Mouse (Mus musculus): Measurements from ENCODE around the gene Ccr5. TPM values are rescaled to one million over a fixed set of nuclear protein-coding genes. Genes with fewer than 3 reads are reported as not detected.

Gene Ccr5
- total RNA-seq (2012; rRNA removed) (1.0 and 1.2 TPM in 2 replicates), total RNA-seq (2014; rRNA removed) (0.54 and 0.86 TPM in 2 replicates), polyA plus RNA-seq (2012; ENCODE audit: insufficient read length, low read depth) (1.8 and 2.1 TPM in 2 replicates)

GRCm38 (mm10) chr9:124121387-124122184 is at the start of gene Ccr5:
TSS of gene Ccr5 (plus strand) at chr9:124121543.
- DNase-seq (ENCODE audit: extremely low read depth): peak; percentile 54
- H3K9ac ChIP-seq (ENCODE audit: insufficient read depth, low read depth): peak within 1 kb of the TSS; percentile 69
- H3K27ac ChIP-seq (ENCODE audit: insufficient read depth, low read depth): no peak within 1 kb of the TSS
- no peaks in the 10 kb centered on the region for H3K9me3 ChIP-seq (replicated peaks; ENCODE audit: low read length)
- no peaks in the 10 kb centered on the region for H3K36me3 ChIP-seq (replicated peaks in 1 of 2; ENCODE audit: control insufficient read depth in 1 of 2, insufficient read depth in 1 of 2, low read length in 1 of 2)
- in situ Hi-C loops (cut with MboI; ENCODE audit: low pct_ligation_motif_present, low pct_unique_long_range_greater_than_20kb, low sequenced_read_pairs) (no loop called here), dilution Hi-C loops (cut with MboI; ENCODE audit: extremely low pct_ligation_motif_present, extremely low pct_unique_long_range_greater_than_20kb, low sequenced_read_pairs) (no loop called here)
- H3K4me1 ChIP-seq (ENCODE audit: control insufficient read depth in 1 of 2, insufficient read depth in 2 of 2): peaks cover 0 to 30% of the 10 kb centered on the region in 2 experiments; a peak in 2 of 4 replicates
- H3K27me3 ChIP-seq (replicated peaks): no peaks in the 10 kb centered on the region
- no peaks in the 10 kb centered on the region for H3K79me2 ChIP-seq (replicated peaks; ENCODE audit: control insufficient read depth, extremely low read depth, insufficient read depth, poor library complexity, severe bottlenecking)
- H3K4me3 ChIP-seq (replicated peaks in 1 of 3; ENCODE audit: low read depth in 2 of 3, low read length in 2 of 3, poor library complexity in 1 of 3): no peak within 1 kb of the TSS
- H3K4me2 ChIP-seq (ENCODE audit: insufficient read depth, low read depth, poor library complexity, severe bottlenecking): peak within 1 kb of the TSS; percentile 50
- 0 out of 2 replicates have a peak, but pooled peaks have one; percentile 42 for TF ChIP-seq MXI1 (IDR thresholded peaks at IDR 0.05; ENCODE audit: low read depth, low read length)
- no peak for TF ChIP-seq POLR2AphosphoS2 (IDR thresholded peaks at IDR 0.05; ENCODE audit: low read depth, low read length)
- no peak for TF ChIP-seq HCFC1 (IDR thresholded peaks at IDR 0.05; ENCODE audit: low read depth, low read length)
- no peak for TF ChIP-seq E2F4 (IDR thresholded peaks at IDR 0.05; ENCODE audit: insufficient replicate concordance, low read depth, low read length)
- TF ChIP-seq NELFE (IDR thresholded peaks at IDR 0.05; ENCODE audit: low read depth, low read length): no peak
- TF ChIP-seq PAX5 (IDR thresholded peaks at IDR 0.05; ENCODE audit: low read length): no peak
- TF ChIP-seq RCOR1 (conservative IDR thresholded peaks at IDR 0.05; ENCODE audit: low read depth, low read length): no peak
- TF ChIP-seq BHLHE40 (IDR thresholded peaks at IDR 0.05; ENCODE audit: low read depth, low read length): peak; percentile 75
- TF ChIP-seq MYC (IDR thresholded peaks at IDR 0.05; ENCODE audit: low read depth, low read length): no peak
- no peak for TF ChIP-seq GABPA (IDR thresholded peaks at IDR 0.05; ENCODE audit: insufficient replicate concordance, low read depth, low read length)
- 0 out of 2 replicates have a peak, but pooled peaks have one; percentile 43 for TF ChIP-seq MEF2A (IDR thresholded peaks at IDR 0.05; ENCODE audit: borderline replicate concordance, low read depth, low read length)
- peak; percentile 37; the same call in 1 of the 2 replicates for TF ChIP-seq ETS1 (conservative IDR thresholded peaks at IDR 0.05; ENCODE audit: low read depth, low read length)
- TF ChIP-seq UBTF (IDR thresholded peaks at IDR 0.05; ENCODE audit: low read depth, low read length): no peak
- peak; percentile 74; the same call in 1 of the 2 replicates for TF ChIP-seq EP300 (IDR thresholded peaks at IDR 0.05; ENCODE audit: low read length)
- no peak for TF ChIP-seq CHD1 (IDR thresholded peaks at IDR 0.05; ENCODE audit: low read depth, low read length)
- peak; percentile 48; the same call in 1 of the 2 replicates for TF ChIP-seq IRF4 (IDR thresholded peaks at IDR 0.05; ENCODE audit: low read depth, low read length)
- TF ChIP-seq USF2 (conservative IDR thresholded peaks at IDR 0.05; ENCODE audit: low read depth, low read length): no peak
- TF ChIP-seq TBP (conservative IDR thresholded peaks at IDR 0.05; ENCODE audit: low read depth, low read length): no peak
- TF ChIP-seq JUND (conservative IDR thresholded peaks at IDR 0.05; ENCODE audit: low read depth, low read length): peak; percentile 53; the same call in 1 of the 2 replicates
- TF ChIP-seq SMC3 (IDR thresholded peaks at IDR 0.05; ENCODE audit: low read depth, low read length): no peak
- TF ChIP-seq SIN3A (IDR thresholded peaks at IDR 0.05; ENCODE audit: low read length): no peak
- TF ChIP-seq CHD2 (IDR thresholded peaks at IDR 0.05; ENCODE audit: low read length): no peak
- 0 out of 2 replicates have a peak, but pooled peaks have one; percentile 28 for TF ChIP-seq ELF1 (IDR thresholded peaks at IDR 0.05; ENCODE audit: low read depth, low read length)
- TF ChIP-seq JUN (IDR thresholded peaks at IDR 0.05; ENCODE audit: insufficient read depth, low read depth, low read length): no peak
- TF ChIP-seq ZNF384 (IDR thresholded peaks at IDR 0.05; ENCODE audit: low read depth, low read length): peak; percentile 78
- peak; percentile 70 for TF ChIP-seq MAX (IDR thresholded peaks at IDR 0.05; ENCODE audit: low read length)
- TF ChIP-seq ZC3H11A (IDR thresholded peaks at IDR 0.05; ENCODE audit: low read depth, low read length): no peak
- no peak for TF ChIP-seq POLR2A (IDR thresholded peaks at IDR 0.05; ENCODE audit: low read depth, low read length)
- no peak for TF ChIP-seq MAFK (IDR thresholded peaks at IDR 0.05; ENCODE audit: insufficient replicate concordance, low read length)
- TF ChIP-seq ZKSCAN1 (IDR thresholded peaks at IDR 0.05; ENCODE audit: borderline replicate concordance, low read depth, low read length): no peak
- no peak for TF ChIP-seq ZMIZ1 (IDR thresholded peaks at IDR 0.05; ENCODE audit: low read depth, low read length)
- peak; percentile 60; the same call in 1 of the 2 replicates for TF ChIP-seq TCF12 (IDR thresholded peaks at IDR 0.05; ENCODE audit: low read depth, low read length)
- TF ChIP-seq NRF1 (IDR thresholded peaks at IDR 0.05; ENCODE audit: low read depth, low read length): no peak
